Mouse (Mus musculus) neutrophil, adult 83 days (primary cell): ENCODE data around the gene Spopl. TPM values are rescaled to one million over a fixed set of nuclear protein-coding genes. Genes with fewer than 3 reads are reported as not detected.

Experiments
- total RNA-seq, 2 experiments: library from RNA; stranded (reverse); gene quantifications; one replicate each; pipeline ENCODE4 v1.2.4; 2023

Gene Spopl
- total RNA-seq, result 10 to 100 TPM; 11.8 to 16.1 TPM

DNA sequence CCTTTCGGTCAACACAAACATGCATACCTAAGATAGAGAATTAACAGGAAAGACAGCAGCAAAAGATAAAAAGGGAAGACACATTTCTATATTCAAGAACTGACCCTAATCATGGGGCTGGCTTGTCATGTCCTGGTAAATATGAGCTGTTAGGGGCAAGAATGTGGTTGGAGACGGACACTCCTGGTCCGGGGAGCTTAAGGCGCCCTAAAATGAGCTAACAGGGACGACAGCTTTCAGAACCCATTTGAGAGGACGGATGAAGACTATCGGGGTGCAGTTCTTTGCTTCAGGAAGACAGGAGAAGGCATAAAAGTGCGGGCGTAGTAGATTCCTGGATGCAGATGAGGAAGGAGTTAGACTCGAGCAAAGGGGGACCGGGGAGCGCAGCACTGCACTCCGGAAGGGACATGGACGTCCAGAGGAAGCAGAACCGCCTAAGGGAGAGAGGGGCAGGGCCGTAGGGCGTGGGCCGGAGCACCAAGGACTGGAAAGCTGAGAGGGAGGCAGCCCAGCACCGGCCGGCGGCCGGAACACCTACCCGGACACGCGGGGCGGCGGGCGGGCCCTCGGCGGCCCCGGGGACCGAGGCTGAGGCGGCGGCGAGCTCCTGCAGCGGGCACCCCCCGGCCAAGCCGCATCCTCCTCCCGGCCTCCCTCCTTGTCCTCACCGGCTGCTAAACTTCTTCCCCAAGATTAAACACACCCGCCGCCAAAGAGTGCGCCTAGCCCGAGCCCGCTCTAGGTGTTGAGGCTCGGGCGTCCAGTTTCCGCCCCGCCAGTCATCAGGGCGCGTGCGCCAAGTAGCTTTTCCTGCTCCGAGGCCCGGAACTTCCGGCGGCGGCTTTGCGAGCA lies at the start of gene Spopl:
Spopl (minus strand) TSS at position 805 of the 855 bp plus-strand sequence.

